Mouse (Mus musculus): Measurements from ENCODE around the gene Polr1a. TPM values are rescaled to one million over a fixed set of nuclear protein-coding genes. Genes with fewer than 3 reads are reported as not detected.

Gene Polr1a
- polyA plus RNA-seq, 2 experiments: 27.1 to 31.9 TPM

DNA sequence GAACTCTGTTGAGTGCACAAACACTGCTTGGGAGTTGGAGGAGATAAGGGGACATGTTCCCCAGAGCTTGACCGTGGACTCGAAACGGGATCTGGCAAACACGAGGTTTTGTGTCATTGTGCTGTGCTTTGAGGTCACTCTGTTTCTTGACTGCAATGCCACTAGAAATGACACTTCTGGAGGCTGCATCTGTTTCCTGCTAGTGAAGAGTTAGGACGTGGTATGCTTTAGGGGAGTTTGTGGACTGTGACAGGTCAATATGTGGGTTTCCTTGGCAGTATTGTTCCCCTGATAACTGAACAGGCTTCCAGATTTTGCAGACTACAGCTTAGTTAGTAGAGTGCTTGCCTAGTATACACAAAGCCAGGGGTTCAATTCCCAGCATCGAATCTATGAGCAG is 120.8 kb downstream of the Polr1a start:
- WGBS: 85% methylated on average over 6 of the region's 6 CpGs
- no peak overlapping the region for H3K27ac ChIP-seq (replicated peaks; ENCODE audit: low read depth, low read length)
- no peaks in the 10 kb centered on the region for H3K36me3 ChIP-seq (ENCODE audit: control insufficient read depth, insufficient read depth, low read length)
- no peak overlapping the region for H3K4me3 ChIP-seq (replicated peaks; ENCODE audit: low read length)
- DNase-seq (ENCODE audit: low spot score) (no peak), ATAC-seq (ENCODE audit: low FRiP score, low read depth) (no peak)
- H3K27me3 ChIP-seq (ENCODE audit: control insufficient read depth, insufficient read depth, low read length): no peaks in the 10 kb centered on the region
- no peaks in the 10 kb centered on the region for H3K4me1 ChIP-seq (ENCODE audit: control insufficient read depth, insufficient read depth, low read length)
- H3K9ac ChIP-seq (ENCODE audit: low read depth, low read length, severe bottlenecking): no peak overlapping the region
- no peak for TF ChIP-seq POLR2A (IDR thresholded peaks at IDR 0.05; ENCODE audit: borderline replicate concordance, extremely low read depth, insufficient read depth, insufficient read length)
- H3K4me2 ChIP-seq (replicated peaks; ENCODE audit: low read depth, low read length, severe bottlenecking): no peak overlapping the region
- H3K9me3 ChIP-seq (ENCODE audit: control insufficient read depth, low read length): no peaks in the 10 kb centered on the region

Other genes with a start within 250 kb of the Polr1a start
- 14.9 and 15.6 TPM in 2 replicates for gene Reep1, start 201.5 kb upstream of the Polr1a start, polyA plus RNA-seq (2012; rRNA removed)
- gene Reep1, start 201.5 kb upstream of the Polr1a start, polyA plus RNA-seq (2014; fragmentation: Nextera tagmentation; extraction: Ambion mirVana): 13.0 and 15.2 TPM in 2 replicates
- gene Mrpl35, start 82.1 kb upstream of the Polr1a start, polyA plus RNA-seq (2012; rRNA removed): 13.3 and 20.4 TPM in 2 replicates
- 64.3 and 64.9 TPM in 2 replicates for gene Mrpl35, start 82.1 kb upstream of the Polr1a start, polyA plus RNA-seq (2014; fragmentation: Nextera tagmentation; extraction: Ambion mirVana)
- 62.8 and 69.8 TPM in 2 replicates for gene Immt, start 77.7 kb upstream of the Polr1a start, polyA plus RNA-seq (2012; rRNA removed)
- 142 and 145 TPM in 2 replicates for gene Immt, start 77.7 kb upstream of the Polr1a start, polyA plus RNA-seq (2014; fragmentation: Nextera tagmentation; extraction: Ambion mirVana)
- 49.9 and 62.4 TPM in 2 replicates for gene Ptcd3, start 303 bp upstream of the Polr1a start, polyA plus RNA-seq (2012; rRNA removed)
- gene Ptcd3, start 303 bp upstream of the Polr1a start, polyA plus RNA-seq (2014; fragmentation: Nextera tagmentation; extraction: Ambion mirVana): 91.0 and 97.6 TPM in 2 replicates
- gene St3gal5, start 188.5 kb downstream of the Polr1a start, polyA plus RNA-seq (2012; rRNA removed): 26.1 and 26.3 TPM in 2 replicates
- 25.5 and 30.3 TPM in 2 replicates for gene St3gal5, start 188.5 kb downstream of the Polr1a start, polyA plus RNA-seq (2014; fragmentation: Nextera tagmentation; extraction: Ambion mirVana)